Mouse (Mus musculus): Measurements from ENCODE around the gene Slc38a4.

- TF ChIP-seq TCF12 (IDR thresholded peaks at IDR 0.05; ENCODE audit: insufficient read depth, poor library complexity, severe bottlenecking), result no peak
- no peak for TF ChIP-seq POLR2A (IDR thresholded peaks at IDR 0.05; ENCODE audit: insufficient read length, low read depth)
- TF ChIP-seq MAX (IDR thresholded peaks at IDR 0.05; ENCODE audit: low read depth), result no peak
- no peak for TF ChIP-seq E2F4 (IDR thresholded peaks at IDR 0.05; ENCODE audit: insufficient read depth)
- TF ChIP-seq SRF (IDR thresholded peaks at IDR 0.05; ENCODE audit: control insufficient read depth, insufficient read length, low read depth), result no peak
- no peak for TF ChIP-seq MYOD1 (IDR thresholded peaks at IDR 0.05; ENCODE audit: control insufficient read depth in 1 of 3, insufficient read length in 2 of 3, low read depth in 2 of 3)
- no peak for TF ChIP-seq TCF3 (IDR thresholded peaks at IDR 0.05; ENCODE audit: insufficient read length, low read depth)
These were observed 104.0 kb downstream of the Slc38a4 start for GRCm38 (mm10) chr15:96951783-96952182.

All from myocyte (in vitro differentiated cells).